Mouse (Mus musculus) liver, adult (tissue): Measurements from ENCODE around the gene Ermp1.

ENCODE experiments used
- GATA4 ChIP-seq: IDR thresholded peaks from 2 replicates; pipeline ENCODE4 v1.6.1; 2014; ENCODE audit warnings: mild to moderate bottlenecking, low read length; ENCODE audit not compliant: insufficient replicate concordance

Gene Ermp1

DNA sequence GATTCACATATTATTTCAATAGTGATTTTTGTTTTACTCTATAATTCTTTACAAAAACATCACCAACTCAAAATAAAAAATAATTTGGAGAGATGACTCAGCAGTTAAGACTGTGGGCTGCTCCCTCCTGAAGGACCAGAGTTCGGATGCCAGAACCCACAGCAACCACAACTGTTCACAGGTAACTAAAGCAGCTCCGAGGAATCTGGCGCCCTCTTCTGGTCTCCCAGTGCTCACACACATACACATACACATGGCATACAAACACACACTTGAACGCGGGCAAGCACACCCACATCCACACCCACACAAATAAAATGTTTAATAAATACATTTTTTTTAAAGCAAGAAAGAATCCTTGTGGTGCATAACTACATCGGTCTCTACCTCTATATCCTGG is 3.5 kb downstream of the Ermp1 start:
- TF ChIP-seq GATA4: no peak

DNA sequence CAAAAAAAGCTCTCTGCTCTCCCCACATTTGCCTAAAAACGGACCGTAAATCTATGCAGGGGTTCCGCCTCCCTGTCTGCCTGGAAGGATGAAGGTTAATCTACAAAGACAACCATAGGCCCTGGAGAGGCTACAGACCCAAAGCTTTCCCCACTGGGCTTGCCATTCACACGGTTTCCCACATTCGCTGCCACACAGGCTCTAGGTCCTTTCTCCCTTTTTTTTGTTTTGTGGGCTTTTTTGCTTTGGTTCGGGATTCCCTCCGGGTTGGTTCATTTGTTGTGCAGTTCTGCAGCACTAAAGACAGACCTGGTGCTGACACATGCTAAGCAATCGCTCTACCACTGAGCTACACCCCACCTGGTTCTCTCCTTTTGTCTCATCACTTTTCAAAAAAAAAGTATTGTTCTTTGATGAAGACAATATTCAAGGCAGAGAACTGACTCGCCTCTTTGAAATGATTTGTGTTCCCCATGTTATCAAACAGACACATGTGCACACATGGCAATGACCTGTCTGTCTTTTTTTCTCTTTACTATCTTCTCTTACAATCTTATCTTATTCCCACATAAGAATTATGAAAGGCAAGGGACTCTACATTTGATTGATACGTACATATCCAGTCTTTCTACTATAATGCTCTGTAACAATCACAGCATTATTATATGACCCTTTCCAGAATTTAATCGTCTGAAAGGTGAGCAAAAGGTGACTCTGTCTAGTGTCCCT is 4.9 kb downstream of the Ermp1 start:
- no peak for TF ChIP-seq GATA4

DNA sequence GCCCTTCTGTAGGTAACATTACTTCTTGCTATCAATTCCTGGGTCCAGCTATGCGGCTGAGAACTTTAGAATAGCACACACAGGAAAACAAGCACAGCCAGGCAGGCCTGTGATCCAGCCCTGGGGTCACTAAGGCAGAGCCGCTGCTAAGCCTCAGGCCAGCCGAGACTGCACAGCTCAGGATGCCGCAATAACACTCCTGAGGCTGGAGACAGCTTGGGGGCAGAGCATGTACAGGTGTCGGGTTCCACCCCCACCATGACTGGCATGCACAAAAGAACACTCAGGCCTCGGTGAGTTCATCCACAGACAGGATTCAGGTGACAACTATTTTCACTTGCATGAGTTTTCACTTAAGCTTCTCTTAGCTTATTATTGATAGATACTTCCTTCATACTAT is 6.0 kb downstream of the Ermp1 start:
- no peak for TF ChIP-seq GATA4

DNA sequence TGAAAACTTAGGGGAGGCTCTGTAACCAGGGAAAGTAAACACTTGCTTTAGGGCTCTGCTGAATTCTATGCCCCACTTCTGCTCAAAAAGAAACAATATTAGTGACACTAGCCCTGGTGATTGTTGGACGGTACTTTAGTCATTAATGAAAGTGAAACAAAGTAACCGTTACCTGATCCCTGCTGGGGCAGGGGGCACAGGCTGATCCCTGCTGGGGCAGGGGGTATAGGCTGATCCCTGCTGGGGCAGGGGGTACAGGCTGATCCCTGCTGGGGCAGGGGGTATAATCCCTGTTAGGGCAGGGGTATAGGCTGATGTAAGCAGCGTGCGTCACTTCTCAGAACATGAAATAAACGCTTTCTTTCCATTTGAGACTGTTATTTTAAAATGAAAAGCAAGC is 6.7 kb downstream of the Ermp1 start:
- TF ChIP-seq GATA4: no peak

DNA sequence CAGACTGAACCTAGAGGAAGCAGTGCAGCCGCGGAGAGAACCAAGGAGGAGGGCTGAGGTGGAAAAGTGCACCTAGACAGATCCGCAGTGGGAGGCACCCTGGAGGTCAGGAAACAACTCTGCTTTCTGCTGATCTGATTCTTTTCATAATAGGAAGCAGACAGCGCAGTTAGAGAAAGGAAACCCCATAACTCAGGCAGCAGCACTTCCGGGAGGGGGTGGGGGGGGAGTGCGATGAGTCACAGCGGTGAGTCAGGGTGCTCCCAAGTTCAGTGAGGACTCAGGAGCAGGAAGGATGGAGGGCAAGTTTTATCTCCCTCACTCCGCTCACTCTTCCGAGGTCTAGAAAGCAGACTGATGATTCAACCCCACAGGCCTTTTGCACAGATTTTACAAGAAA is 7.2 kb downstream of the Ermp1 start:
- TF ChIP-seq GATA4: peak; percentile 45; the same call in 1 of the 2 replicates

DNA sequence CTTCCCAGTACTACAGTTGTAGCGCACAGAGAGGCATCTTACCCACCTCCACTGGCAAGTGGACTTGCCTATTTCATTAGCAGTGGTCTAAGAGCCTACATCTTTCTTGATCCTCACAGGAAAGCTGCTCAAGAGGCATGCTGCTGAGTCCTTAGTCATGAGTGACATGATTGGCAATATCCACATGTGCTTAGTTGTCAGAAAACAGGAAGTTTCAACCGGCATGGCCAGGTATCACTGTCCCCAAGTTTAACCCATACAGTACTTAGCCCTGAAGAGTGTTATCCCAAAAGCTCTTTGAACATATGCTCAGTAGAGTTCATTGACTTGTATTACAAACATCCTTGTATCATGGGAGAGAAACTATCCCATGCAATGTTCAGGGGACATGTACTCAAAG is 36.1 kb downstream of the Ermp1 start:
- no peak for TF ChIP-seq GATA4

DNA sequence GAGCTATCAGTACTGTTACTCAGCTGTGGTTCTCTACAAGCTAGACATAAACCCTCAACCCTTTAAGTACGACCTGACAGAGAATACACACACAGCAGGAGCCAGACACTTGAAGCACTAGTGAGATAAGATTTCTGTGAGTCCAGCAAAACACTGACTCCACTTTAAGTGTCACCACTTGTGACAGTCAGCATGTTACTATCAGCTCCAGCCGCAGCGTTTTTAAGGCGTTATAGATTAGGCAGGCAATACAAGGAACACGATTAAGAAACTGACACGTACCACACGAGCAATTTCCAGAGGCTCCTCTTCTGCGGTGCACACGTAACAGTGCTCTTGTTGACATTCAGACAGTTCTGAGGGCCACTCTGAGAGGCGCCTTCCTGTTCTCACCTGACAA is 37.3 kb downstream of the Ermp1 start:
- no peak for TF ChIP-seq GATA4

DNA sequence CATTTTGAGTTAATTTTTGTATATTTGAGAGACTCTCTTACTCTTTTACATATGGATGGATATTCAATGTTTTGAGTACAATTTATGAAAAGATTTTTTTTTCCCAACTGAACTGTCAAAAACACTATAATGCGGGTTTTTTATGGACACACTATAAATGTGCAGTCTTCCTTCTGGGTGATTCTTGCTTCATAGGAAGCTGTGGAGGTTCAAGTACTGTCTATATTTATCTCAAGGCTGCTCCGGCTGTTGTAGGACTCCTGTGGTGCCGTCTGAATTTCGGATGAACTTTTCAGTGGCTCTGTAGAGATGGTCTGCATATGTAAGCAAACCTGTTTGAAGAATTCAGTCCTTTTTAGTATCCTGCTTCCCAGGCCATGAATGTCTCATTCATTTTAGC is 40.0 kb downstream of the Ermp1 start:
- TF ChIP-seq GATA4: no peak

DNA sequence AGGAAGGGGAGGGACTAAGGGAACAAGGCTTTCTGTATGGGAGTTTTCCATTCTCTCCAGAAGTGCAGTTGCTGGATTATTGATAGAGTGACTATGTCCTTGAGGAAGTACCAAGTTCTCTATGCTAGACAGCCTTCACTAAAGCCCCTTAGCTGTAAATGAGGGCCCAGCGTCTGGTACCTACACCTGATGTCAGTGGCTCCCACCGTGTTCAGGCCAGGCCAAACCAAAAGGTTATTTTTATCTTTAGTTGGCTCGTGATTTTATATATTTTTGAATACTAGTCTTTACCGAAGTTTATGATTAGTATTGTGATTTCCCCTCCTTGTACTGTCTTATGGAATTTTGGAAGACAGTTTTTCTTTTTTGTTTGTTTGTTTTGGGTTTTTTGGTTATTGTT is 40.7 kb downstream of the Ermp1 start:
- no peak for TF ChIP-seq GATA4

DNA sequence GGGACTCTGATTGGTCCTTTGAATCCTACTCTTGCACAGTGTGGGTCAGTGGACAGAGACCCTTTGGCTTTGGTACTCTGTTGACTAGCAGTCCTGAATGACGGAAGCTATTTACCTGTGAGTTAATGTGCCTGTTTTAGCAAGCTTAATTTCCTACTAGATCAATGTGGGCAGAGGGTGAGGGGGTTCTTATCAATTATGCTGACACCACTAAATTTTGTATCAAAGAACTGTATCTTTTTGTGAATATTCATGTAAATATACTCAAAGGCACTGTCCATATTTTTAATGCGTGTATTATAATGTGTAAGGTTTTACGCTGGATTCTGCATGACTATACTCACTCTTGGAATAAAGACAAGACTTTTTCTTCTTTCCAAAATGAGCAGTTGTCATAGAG is 43.6 kb downstream of the Ermp1 start:
- no peak for TF ChIP-seq GATA4

DNA sequence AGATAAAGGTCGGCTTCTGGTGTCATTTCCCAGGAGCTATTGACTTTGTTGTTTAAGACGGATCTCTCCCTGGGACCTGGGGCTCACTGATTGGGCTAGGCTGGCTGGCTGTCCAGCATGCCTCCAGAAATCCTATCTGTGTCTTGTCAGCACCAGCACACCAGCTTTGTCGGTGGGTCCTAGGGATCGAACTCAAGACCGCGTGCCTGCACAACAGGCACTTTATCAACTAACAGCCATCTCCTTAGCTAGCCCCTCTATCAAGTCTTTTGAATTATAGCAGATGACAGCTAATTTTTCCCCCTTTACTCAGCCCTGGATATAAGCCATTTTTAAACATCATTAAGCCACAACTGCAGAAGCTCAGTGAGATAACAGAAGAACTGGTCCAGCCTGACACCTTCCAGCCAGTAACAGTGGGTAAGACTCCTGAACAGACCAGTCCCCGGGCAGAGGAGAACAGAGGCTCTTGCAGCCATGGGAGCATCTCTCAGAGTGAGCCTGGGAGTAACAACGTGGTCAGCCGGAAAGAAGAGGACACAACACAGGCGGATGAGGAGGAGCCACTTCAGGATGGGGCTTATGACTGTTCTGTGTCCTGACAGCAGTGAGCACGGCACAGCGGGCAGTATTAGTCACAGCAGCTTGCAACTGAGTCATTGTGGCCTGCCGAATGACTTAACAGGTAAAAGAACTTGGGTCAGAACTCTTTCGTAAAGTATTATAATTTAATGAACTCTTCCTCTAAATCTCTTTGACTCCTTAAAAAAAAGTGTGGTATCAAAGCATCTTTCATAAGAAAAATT is 44.5 kb downstream of the Ermp1 start:
- no peak for TF ChIP-seq GATA4

DNA sequence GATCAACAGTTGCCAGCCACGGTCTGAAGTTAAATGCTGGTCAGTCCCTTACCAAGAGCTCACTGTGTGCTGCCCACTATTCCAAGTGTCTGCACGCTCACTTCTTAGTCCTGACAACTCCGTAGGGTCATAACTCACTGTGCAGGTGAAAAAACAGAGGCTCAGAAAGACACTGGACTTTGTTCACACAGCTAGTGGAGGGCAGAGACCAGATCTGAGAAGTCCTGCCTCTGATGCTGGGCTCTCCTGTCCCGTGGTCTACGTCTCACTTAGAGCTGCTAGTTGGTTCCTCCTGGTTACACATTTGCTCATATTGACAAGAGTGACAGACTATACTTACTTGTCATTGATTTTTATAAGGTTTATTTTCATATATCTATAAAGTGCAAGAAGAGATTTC is 49.2 kb downstream of the Ermp1 start:
- TF ChIP-seq GATA4: no peak

DNA sequence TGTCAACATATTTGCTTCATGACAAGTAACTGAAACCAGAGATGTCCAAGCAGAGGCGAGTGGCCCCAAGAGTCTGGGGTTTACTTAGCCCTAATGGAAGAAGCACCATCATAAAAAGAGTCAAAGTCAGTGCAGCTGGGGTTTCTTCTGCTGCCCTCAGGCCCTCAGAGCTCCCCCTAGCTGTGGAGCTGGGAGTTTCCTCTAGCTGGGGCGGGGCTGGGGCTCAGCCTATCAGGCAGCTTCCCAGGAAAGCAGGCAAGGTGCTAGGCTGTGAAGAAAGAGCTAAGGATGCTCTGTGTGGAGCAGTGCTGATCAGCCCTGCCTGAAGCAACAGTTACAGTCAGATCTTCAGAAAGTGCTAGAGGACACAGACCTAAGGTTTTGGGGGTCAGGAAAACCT is 51.2 kb downstream of the Ermp1 start:
- no peak for TF ChIP-seq GATA4

DNA sequence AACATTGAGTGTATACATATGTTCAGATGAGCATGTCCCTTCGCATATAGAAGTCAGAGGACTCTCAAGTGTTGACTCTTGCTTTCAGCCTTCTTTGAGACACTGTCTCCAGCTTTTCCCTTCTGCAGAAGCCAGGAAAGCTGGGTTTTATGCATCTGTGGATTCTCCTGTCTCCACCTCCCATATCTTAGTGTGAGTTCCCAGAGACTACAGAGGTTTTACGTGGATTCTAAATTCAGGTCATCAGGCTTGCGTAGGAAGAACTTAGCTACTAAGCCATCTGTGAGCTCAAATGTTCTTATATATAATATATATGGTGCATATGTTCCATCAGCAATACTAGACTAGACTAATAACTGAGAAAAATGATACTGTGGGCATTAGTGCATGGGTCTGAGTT is 51.9 kb downstream of the Ermp1 start:
- no peak for TF ChIP-seq GATA4

DNA sequence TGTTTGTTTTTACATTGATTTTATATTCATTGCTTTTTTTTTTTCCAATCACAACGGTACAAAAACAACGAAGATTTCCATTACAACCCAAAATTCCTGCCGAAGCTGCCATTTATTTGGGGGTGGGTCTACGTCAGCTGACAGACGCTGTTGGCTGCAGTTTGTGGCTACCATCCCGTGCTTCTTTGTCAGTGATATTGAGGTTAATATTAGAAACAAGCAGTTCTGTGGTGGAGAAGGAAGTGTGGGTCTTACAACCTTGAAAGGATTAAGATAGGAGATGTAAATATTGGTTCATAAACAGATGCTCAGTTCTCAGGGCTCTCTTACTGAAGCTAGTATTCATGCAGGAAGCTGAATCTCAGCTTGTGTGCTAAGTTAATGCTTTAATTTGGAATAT is 64.5 kb downstream of the Ermp1 start:
- no peak for TF ChIP-seq GATA4

DNA sequence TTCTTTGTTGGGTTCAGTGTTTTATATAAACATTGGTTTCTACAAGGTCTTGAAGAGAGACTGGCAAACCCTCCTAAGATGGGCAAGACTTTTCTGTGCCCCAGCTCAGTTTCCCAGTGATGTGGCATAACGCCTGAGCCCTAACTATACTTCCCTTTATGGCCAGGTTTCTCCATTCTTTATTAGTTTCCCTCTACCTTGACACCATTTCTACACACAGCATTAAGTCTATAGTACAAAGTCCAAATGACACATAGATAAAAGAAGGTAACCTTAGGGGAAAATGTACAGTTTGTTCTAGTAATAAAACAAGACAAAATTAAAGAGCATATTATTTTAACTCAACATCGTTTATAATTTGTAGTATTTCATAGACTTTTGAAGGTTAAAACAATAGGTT is 65.8 kb downstream of the Ermp1 start:
- TF ChIP-seq GATA4: no peak

DNA sequence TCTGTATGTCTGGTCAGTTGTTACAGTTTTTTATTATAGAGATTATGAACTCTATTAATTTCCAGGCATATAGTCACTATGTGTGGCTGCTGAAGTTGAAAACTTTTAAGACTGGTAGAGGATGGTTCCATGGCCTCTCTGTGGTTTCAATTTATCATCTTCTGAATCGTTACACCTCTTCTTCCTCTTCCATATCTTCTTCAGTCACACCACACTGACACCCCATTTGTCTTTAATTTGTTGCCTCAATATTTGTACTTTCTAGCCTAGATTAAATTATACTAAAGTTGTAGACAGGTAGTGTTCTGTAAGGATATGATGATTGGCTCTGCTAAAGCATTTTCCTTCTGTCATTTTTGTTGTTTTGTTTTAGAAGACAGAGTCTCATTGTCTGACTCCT is 81.7 kb downstream of the Ermp1 start:
- no peak for TF ChIP-seq GATA4
